Mouse (Mus musculus) liver, postnatal 0 days (tissue): ENCODE measurements around the gene Acrbp. TPM values are rescaled to one million over a fixed set of nuclear protein-coding genes. Genes with fewer than 3 reads are reported as not detected.
A peak's percentile ranks its signal among the peaks of the same experiment; 100 is the strongest.

Experiments
- ATAC-seq: fragments of 200-750 bp; cut with Nextera tagmentation; 2 replicates; pipeline ENCODE4 v1.8.0; 2017; ENCODE audit warnings: mild to moderate bottlenecking, moderate library complexity
- DNase-seq: peaks from one replicate; pipeline ENCODE4 v3.0.0-alpha.2; 2016
- H3K27ac ChIP-seq: fragments of 300-500 bp; sonication (generic); 2 replicates; pipeline ENCODE4 v1.5.1; 2014; ENCODE audit warnings: antibody characterized with exemption, moderate library complexity, mild to moderate bottlenecking, low read depth
- H3K27me3 ChIP-seq: fragments of 300-500 bp; sonication (generic); 2 replicates; pipeline ENCODE4 v1.6.1; 2014; ENCODE audit warnings: low read length, control low read depth, mixed read lengths; ENCODE audit not compliant: insufficient read depth
- H3K36me3 ChIP-seq: fragments of 300-500 bp; sonication (generic); replicated peaks from 2 replicates; pipeline ENCODE4 v1.6.1; 2014; ENCODE audit warnings: mild to moderate bottlenecking, control low read depth, low read length, moderate library complexity, mixed read lengths; ENCODE audit not compliant: insufficient read depth
- H3K4me1 ChIP-seq: fragments of 300-500 bp; sonication (generic); 2 replicates; pipeline ENCODE4 v1.6.1; 2014; ENCODE audit warnings: antibody characterized with exemption, mild to moderate bottlenecking, control low read depth; ENCODE audit not compliant: insufficient read depth
- H3K4me2 ChIP-seq: fragments of 300-500 bp; sonication (generic); 2 replicates; pipeline ENCODE4 v1.6.1; 2014; ENCODE audit warnings: low read depth, mild to moderate bottlenecking, low read length, moderate library complexity, mixed read lengths
- H3K4me3 ChIP-seq: fragments of 300-500 bp; sonication (generic); 2 replicates; pipeline ENCODE4 v1.5.1; 2014; ENCODE audit warnings: low read depth, low read length
- H3K9ac ChIP-seq: fragments of 300-500 bp; sonication (generic); replicated peaks from 2 replicates; pipeline ENCODE4 v1.6.1; 2014; ENCODE audit warnings: mild to moderate bottlenecking, moderate library complexity
- H3K9me3 ChIP-seq: fragments of 300-500 bp; sonication (generic); 2 replicates; pipeline ENCODE4 v1.6.1; 2016; ENCODE audit warnings: mild to moderate bottlenecking, control low read depth, low read length, mixed read lengths
- CTCF ChIP-seq: sonication (generic); IDR thresholded peaks from 2 replicates; pipeline ENCODE4 v1.5.1; 2016; ENCODE audit warnings: antibody characterized with exemption, low read depth
- EP300 ChIP-seq: IDR thresholded peaks from 2 replicates; pipeline ENCODE4 v1.6.1; 2016; ENCODE audit warnings: antibody characterized with exemption, low read depth, mild to moderate bottlenecking
- WGBS: fragments of 180-500 bp; shearing (Covaris S2); extraction: QIAGEN DNeasy Blood & Tissue Kit; methylation state at CpG from one replicate; pipeline ENCODE4 v1.1.7; 2014; ENCODE audit not compliant: insufficient replicate concordance; 5-methylcytosine and 5-hydroxymethylcytosine counted together
- microRNA-seq: library from miRNA; unstranded; fragments of <30 nt; microRNA quantifications from one replicate; pipeline ENCODE4, GENCODE M21; 2016
- polyA plus RNA-seq: library from polyadenylated mRNA; unstranded; fragments of >200 nt; fragmentation: Nextera tagmentation; extraction: Ambion mirVana; gene quantifications from 2 replicates; pipeline ENCODE4 v1.2.1, GENCODE M21; 2015

The Acrbp gene
- polyA plus RNA-seq, 1 experiment from 2014 or later, result 2.0 TPM

DNA sequence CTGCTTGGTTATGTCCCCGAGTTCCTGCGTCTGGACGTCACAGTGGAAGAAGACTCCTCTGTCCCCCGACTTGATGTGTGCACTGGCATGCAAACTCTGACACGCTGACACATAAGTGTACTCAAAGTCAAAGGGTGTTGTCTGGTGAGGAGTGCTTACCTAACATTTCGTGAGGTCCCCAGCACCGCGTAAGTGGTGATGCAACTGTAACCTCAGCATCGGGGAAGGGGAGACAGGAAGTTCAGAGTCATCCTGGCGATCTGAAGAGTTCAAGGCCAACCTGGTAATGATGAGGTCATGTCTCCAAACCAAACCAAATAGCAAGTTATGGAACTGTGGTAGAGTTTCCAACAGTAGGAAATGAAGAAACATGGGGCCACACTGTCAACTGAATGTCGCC is 63.1 kb downstream of the Acrbp start:
- peak; percentile 51 for ATAC-seq

More for the DNA sequence above, 63.1 kb downstream of the Acrbp start:
- TF ChIP-seq EP300 (no peak), CTCF (no peak)
- Histone ChIP-seq H3K27me3 (no peaks in the 10 kb centered on the region), H3K27ac (no peak overlapping the region), H3K4me2 (no peak overlapping the region), H3K36me3 (peaks cover 93% of the 10 kb centered on the region), H3K9me3 (no peaks in the 10 kb centered on the region), H3K4me3 (no peak overlapping the region), H3K4me1 (no peaks in the 10 kb centered on the region), H3K9ac (no peak overlapping the region)
- WGBS, result 70% methylated on average over 11 of the region's 11 CpGs
- no peak for DNase-seq

Small RNA genes lying within 50 kb of the gene (microRNA-seq; reads per million reads assigned to microRNA genes)
- not detected for gene Mir7045

Other genes starting within 250 kb of the Acrbp start
- gene Spsb2, start 241.0 kb upstream of the Acrbp start, polyA plus RNA-seq, result 11.4 and 14.3 TPM in 2 replicates
- gene Tpi1, start 235.4 kb upstream of the Acrbp start, polyA plus RNA-seq, result 332 and 346 TPM in 2 replicates
- 32.2 and 36.6 TPM in 2 replicates for gene Usp5, start 220.2 kb upstream of the Acrbp start, polyA plus RNA-seq
- gene Cdca3, start 220.1 kb upstream of the Acrbp start, polyA plus RNA-seq, result 96.4 and 98.3 TPM in 2 replicates
- 0.19 TPM in 1 of 2 replicates, not detected in the other for gene Gnb3, start 209.4 kb upstream of the Acrbp start, polyA plus RNA-seq
- gene P3h3, start 191.9 kb upstream of the Acrbp start, polyA plus RNA-seq, result 0.80 and 0.88 TPM in 2 replicates
- 0.04 and 0.08 TPM in 2 replicates for gene Gpr162, start 185.7 kb upstream of the Acrbp start, polyA plus RNA-seq
- gene Cd4, start 161.5 kb upstream of the Acrbp start, polyA plus RNA-seq, result 0.14 and 0.24 TPM in 2 replicates
- gene Lag3, start 138.0 kb upstream of the Acrbp start, polyA plus RNA-seq, result 0.33 and 0.40 TPM in 2 replicates
- gene Ptms, start 129.6 kb upstream of the Acrbp start, polyA plus RNA-seq, result 116 and 145 TPM in 2 replicates
- gene Mlf2, start 118.3 kb upstream of the Acrbp start, polyA plus RNA-seq, result 119 and 136 TPM in 2 replicates
- 61.0 TPM in 2 replicates for gene Cops7a, start 84.2 kb upstream of the Acrbp start, polyA plus RNA-seq
- 0.07 and 0.15 TPM in 2 replicates for gene Pianp, start 53.0 kb upstream of the Acrbp start, polyA plus RNA-seq
- 3.3 and 3.5 TPM in 2 replicates for gene Zfp384, start 40.5 kb upstream of the Acrbp start, polyA plus RNA-seq
- gene Ing4, start 9.9 kb upstream of the Acrbp start, polyA plus RNA-seq, result 23.8 and 24.3 TPM in 2 replicates
- 0.57 and 0.85 TPM in 2 replicates for gene Lpar5, start 18.2 kb downstream of the Acrbp start, polyA plus RNA-seq
- gene Chd4, start 46.3 kb downstream of the Acrbp start, polyA plus RNA-seq, result 20.0 and 24.5 TPM in 2 replicates
- gene Nop2, start 82.2 kb downstream of the Acrbp start, polyA plus RNA-seq, result 23.2 and 24.8 TPM in 2 replicates
- 4.2 and 4.8 TPM in 2 replicates for gene Iffo1, start 95.6 kb downstream of the Acrbp start, polyA plus RNA-seq
- 1,355 and 1,565 TPM in 2 replicates for gene Gapdh, start 116.8 kb downstream of the Acrbp start, polyA plus RNA-seq
- 33.5 and 39.1 TPM in 2 replicates for gene Ncapd2, start 142.0 kb downstream of the Acrbp start, polyA plus RNA-seq
- 210 and 215 TPM in 2 replicates for gene Mrpl51, start 142.1 kb downstream of the Acrbp start, polyA plus RNA-seq
- 1.4 and 1.7 TPM in 2 replicates for gene Vamp1, start 165.9 kb downstream of the Acrbp start, polyA plus RNA-seq
- gene Tapbpl, start 182.2 kb downstream of the Acrbp start, polyA plus RNA-seq, result 14.4 and 14.7 TPM in 2 replicates
- 1.1 and 2.3 TPM in 2 replicates for gene Cd27, start 187.3 kb downstream of the Acrbp start, polyA plus RNA-seq
- not detected in 2 replicates for gene Tuba3a, start 236.4 kb downstream of the Acrbp start, polyA plus RNA-seq